Mouse (Mus musculus) intestine, embryonic 16.5 days (tissue): ENCODE data around the gene Stpg2. TPM values are rescaled to one million over a fixed set of nuclear protein-coding genes. Genes with fewer than 3 reads are reported as not detected.
"Not testable (repeated sequence)": the region's sequence is repeated elsewhere in the genome, so short reads cannot be mapped to it uniquely, and the experiment has no call there.

Source experiments
- ATAC-seq: fragments of 200-750 bp; cut with Nextera tagmentation; 2 replicates; pipeline ENCODE4 v1.8.0; 2017; ENCODE audit warnings: moderate TSS enrichment, moderate library complexity
- H3K27ac ChIP-seq: fragments of 300-500 bp; sonication (generic); 2 replicates; pipeline ENCODE4 v1.5.1; 2014; ENCODE audit warnings: mild to moderate bottlenecking, low read length
- H3K27me3 ChIP-seq: fragments of 300-500 bp; sonication (generic); replicated peaks from 2 replicates; pipeline ENCODE4 v1.6.1; 2014; ENCODE audit warnings: low read length, control low read depth, mixed read lengths; ENCODE audit not compliant: control insufficient read depth, insufficient read depth
- H3K36me3 ChIP-seq: fragments of 300-500 bp; sonication (generic); 2 replicates; pipeline ENCODE4 v1.6.1; 2014; ENCODE audit warnings: low read length, control low read depth; ENCODE audit not compliant: control insufficient read depth, insufficient read depth
- H3K4me1 ChIP-seq: fragments of 300-500 bp; sonication (generic); 2 replicates; pipeline ENCODE4 v1.6.1; 2014; ENCODE audit warnings: low read length, control low read depth, mixed read lengths; ENCODE audit not compliant: control insufficient read depth, insufficient read depth
- H3K4me2 ChIP-seq: fragments of 300-500 bp; sonication (generic); 2 replicates; pipeline ENCODE4 v1.6.1; 2014; ENCODE audit warnings: low read depth, low read length, control low read depth
- H3K4me3 ChIP-seq: fragments of 300-500 bp; sonication (generic); 2 replicates; pipeline ENCODE4 v1.5.1; 2014; ENCODE audit warnings: mild to moderate bottlenecking, low read length
- H3K9ac ChIP-seq: fragments of 300-500 bp; sonication (generic); 2 replicates; pipeline ENCODE4 v1.6.1; 2014; ENCODE audit warnings: low read depth, low read length
- H3K9me3 ChIP-seq: fragments of 300-500 bp; sonication (generic); 2 replicates; pipeline ENCODE4 v1.6.1; 2016; ENCODE audit warnings: low read length, control low read depth; ENCODE audit not compliant: control insufficient read depth
- WGBS: fragments of 180-500 bp; shearing (Covaris S2); extraction: QIAGEN DNeasy Blood & Tissue Kit; methylation state at CpG from one replicate; pipeline ENCODE4 v1.1.7; 2014; 5-methylcytosine and 5-hydroxymethylcytosine counted together
- polyA plus RNA-seq: library from polyadenylated mRNA; unstranded; fragments of >200 nt; fragmentation: Nextera tagmentation; extraction: Ambion mirVana; gene quantifications from 2 replicates; pipeline ENCODE4 v1.2.1, GENCODE M21; 2015

The Stpg2 gene
- polyA plus RNA-seq, 1 experiment from 2014 or later, result not detected

DNA sequence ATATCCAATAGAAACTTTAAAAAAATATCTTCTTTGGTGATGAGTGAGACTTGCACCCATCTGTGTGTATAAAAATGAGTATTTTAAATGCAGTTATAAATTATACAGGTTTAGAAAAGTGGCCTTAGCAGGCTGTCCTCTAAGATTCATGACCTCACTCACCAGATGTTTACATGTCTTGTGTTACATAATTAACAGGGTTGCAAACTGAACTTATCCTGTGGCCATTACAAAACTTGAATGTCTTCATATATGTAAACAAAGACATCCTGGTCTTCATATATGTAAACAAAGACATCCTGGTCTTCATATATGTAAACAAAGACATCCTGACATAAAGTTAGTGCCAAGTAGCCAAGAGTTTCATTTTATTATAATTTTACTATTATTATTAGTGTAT is 375.8 kb downstream of the Stpg2 start:
- H3K36me3 ChIP-seq, result no peaks in the 10 kb centered on the region
- ATAC-seq, result peak; percentile 59
- H3K4me2 ChIP-seq, result no peak overlapping the region
- H3K4me3 ChIP-seq, result no peak overlapping the region
- H3K27ac ChIP-seq, result no peak overlapping the region
- H3K9me3 ChIP-seq, result no peaks in the 10 kb centered on the region
- no peaks in the 10 kb centered on the region for H3K4me1 ChIP-seq
- H3K27me3 ChIP-seq, result no peaks in the 10 kb centered on the region
- H3K9ac ChIP-seq, result no peak overlapping the region

DNA sequence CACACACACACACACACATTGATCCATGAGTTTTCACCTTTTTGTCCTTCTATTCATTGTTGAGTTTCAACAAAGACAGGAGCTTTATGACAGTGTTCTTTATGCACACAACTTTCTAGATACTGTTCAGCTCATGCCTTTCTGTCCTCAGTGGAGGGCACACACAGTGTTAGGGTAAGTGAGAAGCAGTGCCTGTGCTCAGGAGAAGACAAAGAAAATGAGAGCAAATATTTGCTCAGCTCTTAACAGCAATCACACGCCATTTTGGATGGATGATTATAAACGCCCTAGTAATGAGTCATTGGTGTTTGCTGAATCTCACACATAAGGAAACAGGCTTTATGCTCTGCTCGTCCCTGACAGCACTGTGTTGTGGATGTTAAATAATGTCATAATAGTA is 394.0 kb downstream of the Stpg2 start:
- no peak overlapping the region for H3K4me2 ChIP-seq
- H3K4me1 ChIP-seq, result no peaks in the 10 kb centered on the region
- peak; percentile 55; the same call in 1 of the 2 replicates for ATAC-seq
- H3K4me3 ChIP-seq, result no peak overlapping the region
- H3K36me3 ChIP-seq, result no peaks in the 10 kb centered on the region
- 37% methylated on average over 3 of the region's 3 CpGs for WGBS
- no peak overlapping the region for H3K27ac ChIP-seq
- H3K9me3 ChIP-seq, result no peaks in the 10 kb centered on the region
- H3K27me3 ChIP-seq, result no peaks in the 10 kb centered on the region
- no peak overlapping the region for H3K9ac ChIP-seq

GRCm38 (mm10) chr3:139608267-139608666 is 402.8 kb downstream of the Stpg2 start:
- ATAC-seq, H3K9ac ChIP-seq, H3K4me1 ChIP-seq, H3K4me3 ChIP-seq, H3K27ac ChIP-seq, H3K4me2 ChIP-seq, H3K36me3 ChIP-seq, H3K9me3 ChIP-seq, H3K27me3 ChIP-seq: not testable (repeated sequence)

GRCm38 (mm10) chr3:139614641-139615040 is 409.1 kb downstream of the Stpg2 start:
- H3K27me3 ChIP-seq, result no peaks in the 10 kb centered on the region
- no peaks in the 10 kb centered on the region for H3K9me3 ChIP-seq
- 67% methylated on average over 3 of the region's 3 CpGs for WGBS
- H3K27ac ChIP-seq, result no peak overlapping the region
- no peak overlapping the region for H3K4me3 ChIP-seq
- no peak overlapping the region for H3K4me2 ChIP-seq
- H3K9ac ChIP-seq, result no peak overlapping the region
- no peaks in the 10 kb centered on the region for H3K36me3 ChIP-seq
- H3K4me1 ChIP-seq, result no peaks in the 10 kb centered on the region
- ATAC-seq, result no peak

GRCm38 (mm10) chr3:139615791-139616190 is 410.3 kb downstream of the Stpg2 start:
- Histone ChIP-seq H3K36me3 (no peaks in the 10 kb centered on the region), H3K27ac (no peak overlapping the region), H3K4me2 (no peak overlapping the region), H3K4me1 (no peaks in the 10 kb centered on the region), H3K9ac (no peak overlapping the region), H3K4me3 (no peak overlapping the region), H3K27me3 (no peaks in the 10 kb centered on the region), H3K9me3 (no peaks in the 10 kb centered on the region)
- no peak for ATAC-seq
- WGBS, result 87% methylated on average over 7 of the region's 7 CpGs

DNA sequence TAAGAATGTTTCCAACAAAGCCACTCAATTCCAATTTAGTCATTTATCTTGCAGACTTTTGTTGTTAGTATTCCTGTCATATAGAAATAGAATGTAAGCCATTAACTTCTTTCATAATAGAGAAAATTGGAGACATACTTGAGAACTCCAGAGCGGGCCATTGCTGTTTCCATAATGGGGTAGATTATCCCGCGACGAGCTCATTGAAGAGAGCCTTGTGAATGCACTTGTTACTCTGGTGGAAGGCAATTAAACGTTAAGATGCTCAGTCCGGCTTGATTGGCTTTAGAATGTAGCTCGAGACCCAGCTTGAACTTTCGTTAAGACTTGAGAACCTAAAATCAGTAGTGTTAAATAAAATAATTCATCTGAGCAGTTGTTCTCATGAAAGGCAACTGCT is 432.4 kb downstream of the Stpg2 start:
- H3K9me3 ChIP-seq, result no peaks in the 10 kb centered on the region
- no peak for ATAC-seq
- WGBS, result 81% methylated on average over 8 of the region's 8 CpGs
- no peak overlapping the region for H3K9ac ChIP-seq
- no peak overlapping the region for H3K4me2 ChIP-seq
- H3K4me1 ChIP-seq, result no peaks in the 10 kb centered on the region
- H3K36me3 ChIP-seq, result no peaks in the 10 kb centered on the region
- no peaks in the 10 kb centered on the region for H3K27me3 ChIP-seq
- no peak overlapping the region for H3K27ac ChIP-seq
- no peak overlapping the region for H3K4me3 ChIP-seq

GRCm38 (mm10) chr3:139651505-139651904 is 446.0 kb downstream of the Stpg2 start:
- ATAC-seq, result no peak
- Histone ChIP-seq H3K27ac (no peak overlapping the region), H3K4me2 (no peak overlapping the region), H3K4me1 (no peaks in the 10 kb centered on the region), H3K9me3 (no peaks in the 10 kb centered on the region), H3K9ac (no peak overlapping the region), H3K27me3 (no peaks in the 10 kb centered on the region), H3K4me3 (no peak overlapping the region), H3K36me3 (no peaks in the 10 kb centered on the region)
- WGBS, result 59% methylated on average over 4 of the region's 4 CpGs

DNA sequence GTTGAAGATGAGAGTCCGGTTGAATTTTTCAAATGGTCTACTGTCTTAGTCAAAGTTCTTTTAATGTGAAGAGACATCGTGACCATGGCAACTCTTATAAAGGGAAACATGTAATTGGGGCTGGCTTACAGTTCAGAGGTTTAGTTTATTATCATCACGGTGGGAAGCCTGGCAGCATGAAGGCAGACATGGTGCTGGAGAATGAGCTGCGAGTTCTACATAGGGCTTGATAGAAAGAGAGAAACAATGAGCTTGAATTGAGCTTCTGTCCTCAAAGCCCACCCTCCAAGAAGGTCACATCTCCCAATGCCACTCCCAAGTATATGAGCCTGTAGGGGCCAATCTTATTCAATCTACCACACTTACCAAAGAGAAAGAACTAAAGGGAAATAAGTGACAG is 453.9 kb downstream of the Stpg2 start:
- H3K27me3 ChIP-seq, result no peaks in the 10 kb centered on the region
- no peak overlapping the region for H3K4me2 ChIP-seq
- 75% methylated on average over 4 of the region's 4 CpGs for WGBS
- no peak overlapping the region for H3K9ac ChIP-seq
- no peak overlapping the region for H3K4me3 ChIP-seq
- no peak overlapping the region for H3K27ac ChIP-seq
- no peaks in the 10 kb centered on the region for H3K9me3 ChIP-seq
- no peaks in the 10 kb centered on the region for H3K4me1 ChIP-seq
- ATAC-seq, result no peak
- no peaks in the 10 kb centered on the region for H3K36me3 ChIP-seq

- Histone ChIP-seq H3K27ac (no peak overlapping the region), H3K4me3 (no peak overlapping the region), H3K9ac (no peak overlapping the region), H3K36me3 (no peaks in the 10 kb centered on the region), H3K9me3 (no peaks in the 10 kb centered on the region), H3K27me3 (no peaks in the 10 kb centered on the region), H3K4me1 (no peaks in the 10 kb centered on the region), H3K4me2 (no peak overlapping the region)
- ATAC-seq, result no peak
Measured at GRCm38 (mm10) chr3:139662241-139662640, 456.7 kb downstream of the Stpg2 start.

DNA sequence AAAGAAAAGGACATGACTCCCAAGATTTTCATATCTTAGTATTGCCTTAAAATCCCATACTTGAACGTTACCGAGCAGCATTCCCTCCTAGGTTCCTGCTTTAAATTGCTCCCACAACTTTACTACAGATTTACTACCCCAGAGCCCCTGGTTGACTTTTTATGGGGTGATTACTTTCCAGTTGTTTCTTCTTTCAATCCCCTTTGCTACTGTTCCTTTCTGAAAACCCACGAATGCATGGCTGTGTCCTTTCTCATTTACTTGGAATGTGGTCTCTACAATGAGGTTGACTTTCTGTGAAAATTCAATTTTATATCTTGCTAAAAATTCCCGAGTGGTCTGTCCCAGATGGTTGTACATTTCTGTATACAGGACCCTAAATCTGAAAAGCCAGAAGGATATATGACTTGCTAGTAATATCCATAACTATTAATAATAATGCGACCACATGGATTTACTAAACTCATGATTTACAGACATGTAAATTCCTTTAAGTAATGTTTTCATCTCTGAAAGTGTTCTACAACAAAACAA is 458.3 kb downstream of the Stpg2 start:
- Histone ChIP-seq H3K4me1 (no peaks in the 10 kb centered on the region), H3K4me2 (no peak overlapping the region), H3K9ac (no peak overlapping the region), H3K27ac (no peak overlapping the region), H3K4me3 (no peak overlapping the region), H3K27me3 (no peaks in the 10 kb centered on the region), H3K9me3 (no peaks in the 10 kb centered on the region), H3K36me3 (no peaks in the 10 kb centered on the region)
- ATAC-seq, result no peak
- 72% methylated on average over 5 of the region's 5 CpGs for WGBS
